Mouse (Mus musculus) kidney, adult 2 months (tissue): Measurements from ENCODE around the gene Nfam1.

Experiments
- CTCF ChIP-seq: fragments of 200-500 bp; conservative IDR thresholded peaks from 2 replicates; pipeline ENCODE4 v1.5.1; 2011; ENCODE audit warnings: low read depth, mild to moderate bottlenecking, control low read depth, low read length, moderate library complexity, mixed read lengths; ENCODE audit not compliant: insufficient read depth, insufficient read length
- POLR2A ChIP-seq: fragments of 200-500 bp; IDR thresholded peaks from one replicate; pipeline ENCODE4 v1.6.1; 2011; ENCODE audit warnings: low read depth, low read length, control low read depth

DNA sequence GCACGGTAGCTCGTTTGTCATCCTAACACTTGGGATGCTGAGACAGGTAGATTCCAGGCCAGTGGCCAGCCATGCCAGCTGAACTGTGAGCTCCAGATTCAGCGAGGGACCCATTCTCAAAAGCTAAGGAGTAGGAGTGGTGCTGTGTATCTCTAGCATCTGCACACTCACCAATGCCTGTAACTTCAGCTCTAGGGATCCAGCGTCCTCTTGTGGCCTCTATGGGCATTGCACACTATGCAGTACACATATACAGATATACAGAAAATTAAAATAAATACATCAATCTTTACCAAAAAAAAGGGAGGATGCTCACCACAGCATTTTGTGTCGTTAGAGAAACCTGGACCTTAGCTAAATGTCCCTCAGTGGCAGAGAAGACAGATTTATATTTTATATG, 38.6 kb upstream of the Nfam1 start:
- TF ChIP-seq CTCF (no peak), POLR2A (no peak)
